Mouse (Mus musculus) liver, embryonic 13.5 days (tissue): ENCODE data around the gene App. TPM values are rescaled to one million over a fixed set of nuclear protein-coding genes. Genes with fewer than 3 reads are reported as not detected.

Source experiments
- ATAC-seq: fragments of 200-750 bp; cut with Nextera tagmentation; 2 replicates; pipeline ENCODE4 v1.8.0; 2017; ENCODE audit warnings: low read depth, mild to moderate bottlenecking, moderate number of reproducible peaks, moderate library complexity
- DNase-seq: peaks from one replicate; pipeline ENCODE4 v3.0.0; 2022
- H3K27ac ChIP-seq: fragments of 300-500 bp; sonication (generic); 2 replicates; pipeline ENCODE4 v1.5.1; 2015; ENCODE audit warnings: moderate library complexity, mild to moderate bottlenecking, inconsistent platforms
- H3K27me3 ChIP-seq: fragments of 300-500 bp; sonication (generic); 2 replicates; pipeline ENCODE4 v1.6.1; 2015; ENCODE audit warnings: mild to moderate bottlenecking, inconsistent platforms
- H3K36me3 ChIP-seq: fragments of 300-500 bp; sonication (generic); 2 replicates; pipeline ENCODE4 v1.6.1; 2015; ENCODE audit warnings: mild to moderate bottlenecking, inconsistent platforms
- H3K4me1 ChIP-seq: fragments of 300-500 bp; sonication (generic); replicated peaks from 2 replicates; pipeline ENCODE4 v1.6.1; 2015; ENCODE audit warnings: inconsistent platforms
- H3K4me2 ChIP-seq: fragments of 300-500 bp; sonication (generic); 2 replicates; pipeline ENCODE4 v1.6.1; 2015; ENCODE audit warnings: inconsistent platforms, mild to moderate bottlenecking, moderate library complexity
- H3K4me3 ChIP-seq: fragments of 300-500 bp; sonication (generic); replicated peaks from 2 replicates; pipeline ENCODE4 v1.5.1; 2015; ENCODE audit warnings: mild to moderate bottlenecking, inconsistent platforms
- H3K9ac ChIP-seq: fragments of 300-500 bp; sonication (generic); 2 replicates; pipeline ENCODE4 v1.6.1; 2015; ENCODE audit warnings: mild to moderate bottlenecking, inconsistent platforms
- H3K9me3 ChIP-seq: fragments of 300-500 bp; sonication (generic); replicated peaks from 2 replicates; pipeline ENCODE4 v1.6.1; 2016; ENCODE audit warnings: inconsistent platforms
- WGBS: fragments of 180-500 bp; shearing (Covaris S2); methylation state at CpG from one replicate; pipeline ENCODE4 v1.1.7; 2015; ENCODE audit not compliant: insufficient replicate concordance; 5-methylcytosine and 5-hydroxymethylcytosine counted together
- polyA plus RNA-seq: library from polyadenylated mRNA; unstranded; fragments of >200 nt; fragmentation: Nextera tagmentation; extraction: Ambion mirVana; gene quantifications from 2 replicates; pipeline ENCODE4 v1.2.1, GENCODE M21; 2015

The App gene
- polyA plus RNA-seq, 1 experiment from 2014 or later: 17.2 TPM

DNA sequence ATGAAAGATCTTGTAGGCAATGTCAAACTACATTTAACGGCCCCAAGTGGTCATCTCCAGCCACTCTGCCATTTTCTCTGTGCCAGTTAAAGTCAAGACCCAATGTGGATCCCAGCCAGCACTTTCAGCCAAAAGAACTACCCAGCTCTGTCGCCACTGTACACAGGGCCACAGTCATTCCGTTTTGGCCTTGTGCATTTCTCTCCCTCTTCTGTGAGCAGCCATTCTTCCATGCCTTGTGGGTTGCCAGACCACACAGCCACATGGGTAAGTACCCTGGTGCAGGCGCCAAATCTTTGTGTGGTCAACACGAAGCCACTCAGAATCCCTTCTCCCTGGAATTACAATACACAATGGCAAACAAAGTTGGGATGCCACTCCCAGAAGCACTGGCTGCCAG is 57.7 kb downstream of the App start:
- Histone ChIP-seq H3K4me1 (no peaks in the 10 kb centered on the region), H3K36me3 (no peaks in the 10 kb centered on the region), H3K4me2 (no peak overlapping the region), H3K9ac (no peak overlapping the region), H3K4me3 (no peak overlapping the region), H3K27me3 (no peaks in the 10 kb centered on the region), H3K27ac (no peak overlapping the region), H3K9me3 (no peaks in the 10 kb centered on the region)
- WGBS: 64% methylated on average over 5 of the region's 5 CpGs
- no peak for DNase-seq
- ATAC-seq: no peak

DNA sequence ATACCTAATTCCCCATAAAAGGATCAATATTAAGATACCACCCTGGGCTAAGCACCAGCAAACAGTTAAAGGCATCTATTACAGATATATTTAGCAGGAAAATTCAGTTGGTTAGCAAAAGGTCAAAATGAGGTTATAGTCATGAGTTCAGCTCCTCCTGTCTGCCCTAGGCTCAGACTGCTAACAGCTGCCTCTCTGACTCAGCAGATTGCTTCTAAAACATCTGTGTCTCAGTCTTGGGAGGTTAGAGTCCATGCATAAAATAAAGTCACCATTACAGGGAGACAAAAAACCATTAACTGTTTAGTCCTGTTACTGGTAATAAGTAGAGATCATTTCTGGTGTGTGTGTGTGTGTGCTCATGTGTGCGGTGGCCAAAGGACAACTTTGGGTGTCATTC is 58.8 kb downstream of the App start:
- Histone ChIP-seq H3K9me3 (no peaks in the 10 kb centered on the region), H3K27ac (no peak overlapping the region), H3K27me3 (no peaks in the 10 kb centered on the region), H3K4me2 (no peak overlapping the region), H3K36me3 (no peaks in the 10 kb centered on the region), H3K4me1 (no peaks in the 10 kb centered on the region), H3K9ac (no peak overlapping the region), H3K4me3 (no peak overlapping the region)
- DNase-seq (no peak), ATAC-seq (no peak)
- WGBS: 80% methylated on average over 1 of the region's 1 CpGs

DNA sequence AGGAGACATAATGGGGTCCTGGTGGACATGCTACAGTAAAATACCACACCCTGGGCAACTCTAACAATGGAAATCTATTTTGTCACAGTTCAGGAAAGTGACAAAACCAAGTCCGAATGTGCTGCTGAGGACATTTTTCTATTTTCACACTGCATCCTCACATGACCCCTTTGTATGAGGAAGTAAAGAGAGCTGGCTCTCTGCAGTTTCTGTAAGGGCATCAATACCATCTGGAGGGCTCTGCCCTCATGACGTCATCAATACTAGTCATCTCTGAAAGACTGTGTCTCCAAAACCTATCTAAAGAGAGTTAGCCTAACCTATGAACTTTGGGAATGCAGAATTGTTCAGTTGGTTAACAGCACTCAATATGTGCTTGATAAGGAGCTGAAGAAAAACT is 59.6 kb downstream of the App start:
- no peaks in the 10 kb centered on the region for H3K9me3 ChIP-seq
- no peak overlapping the region for H3K9ac ChIP-seq
- 49% methylated on average over 2 of the region's 2 CpGs for WGBS
- H3K4me1 ChIP-seq: no peaks in the 10 kb centered on the region
- no peak overlapping the region for H3K27ac ChIP-seq
- no peaks in the 10 kb centered on the region for H3K36me3 ChIP-seq
- ATAC-seq (no peak), DNase-seq (no peak)
- H3K4me2 ChIP-seq: no peak overlapping the region
- H3K4me3 ChIP-seq: no peak overlapping the region
- no peaks in the 10 kb centered on the region for H3K27me3 ChIP-seq

DNA sequence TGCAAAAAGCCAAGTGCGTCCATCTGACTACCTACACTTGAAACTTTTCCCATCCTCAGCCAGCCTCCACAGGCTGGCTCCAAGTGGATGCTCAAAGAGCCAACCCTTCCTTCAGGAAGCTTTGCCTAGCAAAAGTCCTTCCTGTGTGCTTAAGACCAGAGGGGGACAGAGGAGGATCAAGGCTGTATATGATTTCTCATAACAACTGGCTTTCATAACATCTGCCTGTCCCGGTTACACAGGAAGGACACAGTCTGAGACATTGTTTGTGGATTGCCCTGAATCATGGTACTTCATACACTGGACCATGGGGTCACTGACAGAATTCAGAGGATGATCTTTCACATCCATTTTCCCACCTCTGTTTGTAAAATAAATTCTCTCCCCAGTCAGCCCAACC is 61.3 kb downstream of the App start:
- Histone ChIP-seq H3K27me3 (no peaks in the 10 kb centered on the region), H3K36me3 (no peaks in the 10 kb centered on the region), H3K9me3 (no peaks in the 10 kb centered on the region), H3K9ac (no peak overlapping the region), H3K4me2 (no peak overlapping the region), H3K4me3 (no peak overlapping the region), H3K27ac (no peak overlapping the region), H3K4me1 (no peaks in the 10 kb centered on the region)
- DNase-seq: no peak
- WGBS: 66% methylated on average over 2 of the region's 2 CpGs
- ATAC-seq: no peak

DNA sequence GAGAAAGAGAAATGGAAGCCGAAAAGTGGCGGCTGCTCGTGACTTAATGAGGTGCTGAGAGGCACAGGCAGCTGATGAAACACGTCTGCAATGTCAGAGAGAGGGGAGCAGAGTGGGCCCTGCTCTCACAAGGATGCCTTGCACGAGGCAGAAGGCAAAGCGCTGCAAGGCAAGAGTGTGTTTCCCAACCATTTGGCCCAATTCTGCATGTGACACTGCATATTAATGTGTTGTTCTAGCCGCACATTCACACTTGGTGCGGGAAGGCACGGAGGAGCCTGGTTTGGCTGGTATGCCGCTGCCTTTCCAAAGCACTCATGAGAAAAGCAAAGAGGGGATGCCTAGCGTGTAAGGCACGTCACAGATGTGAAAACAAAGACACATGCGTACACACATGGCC is 63.1 kb downstream of the App start:
- Histone ChIP-seq H3K27ac (no peak overlapping the region), H3K9me3 (no peaks in the 10 kb centered on the region), H3K4me2 (no peak overlapping the region), H3K4me1 (no peaks in the 10 kb centered on the region), H3K36me3 (no peaks in the 10 kb centered on the region), H3K4me3 (no peak overlapping the region), H3K27me3 (no peaks in the 10 kb centered on the region), H3K9ac (no peak overlapping the region)
- DNase-seq: no peak
- 70% methylated on average over 13 of the region's 13 CpGs for WGBS
- ATAC-seq: no peak

DNA sequence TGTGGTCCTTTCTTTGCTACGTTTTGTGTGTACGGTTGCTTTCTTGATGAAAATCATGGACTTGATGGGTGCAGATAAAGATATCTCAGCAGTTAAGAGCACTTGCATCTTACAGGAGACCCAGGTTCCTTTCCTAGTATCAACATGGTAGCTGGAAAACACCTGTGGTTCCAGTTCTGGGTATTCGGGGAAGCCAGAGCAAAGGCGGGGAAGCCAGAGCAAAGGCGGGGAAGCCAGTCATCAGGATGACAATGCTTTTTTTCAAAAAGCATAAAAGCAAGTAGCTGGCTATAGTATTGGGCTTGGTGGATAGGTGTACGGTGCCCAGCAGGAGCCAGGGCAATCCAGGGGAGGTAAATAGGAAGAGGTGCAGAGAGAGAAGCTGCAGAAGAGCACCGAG is 65.1 kb downstream of the App start:
- 82% methylated on average over 7 of the region's 7 CpGs for WGBS
- Histone ChIP-seq H3K9me3 (no peaks in the 10 kb centered on the region), H3K9ac (no peak overlapping the region), H3K4me1 (no peaks in the 10 kb centered on the region), H3K27ac (no peak overlapping the region), H3K4me3 (no peak overlapping the region), H3K27me3 (no peaks in the 10 kb centered on the region), H3K36me3 (no peaks in the 10 kb centered on the region), H3K4me2 (no peak overlapping the region)
- DNase-seq: no peak
- no peak for ATAC-seq

DNA sequence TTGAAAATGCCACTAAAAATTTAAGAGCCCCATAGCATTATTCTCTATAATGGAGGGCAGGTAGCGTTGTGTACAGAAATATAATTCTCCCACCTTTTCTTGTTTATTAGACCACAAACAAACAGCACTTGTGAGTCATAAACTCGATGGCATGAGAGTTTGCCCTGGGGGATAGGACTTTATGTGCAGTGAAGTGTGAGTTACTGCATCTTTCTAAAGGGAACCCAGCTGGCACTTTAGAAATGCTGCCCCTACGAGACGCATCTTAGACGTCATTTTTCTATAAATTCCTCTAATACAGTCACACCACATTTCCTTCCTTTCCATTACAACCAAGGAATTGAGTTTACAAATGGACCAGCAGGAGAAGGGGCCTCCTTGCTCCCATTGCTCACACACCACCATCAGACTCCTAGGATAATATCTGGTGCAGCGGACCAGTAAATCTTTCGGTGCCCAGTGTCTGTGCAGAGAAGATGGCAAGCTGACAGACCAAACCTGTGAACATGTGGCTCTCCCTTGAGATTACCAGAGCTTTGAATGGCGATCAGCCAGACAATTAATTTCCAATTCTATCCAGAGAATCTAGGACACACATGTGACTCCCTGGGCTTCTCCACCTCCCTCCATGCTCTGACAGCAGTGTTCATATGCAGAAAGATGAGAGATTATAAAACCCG is 66.8 kb downstream of the App start:
- Histone ChIP-seq H3K9me3 (no peaks in the 10 kb centered on the region), H3K4me1 (no peaks in the 10 kb centered on the region), H3K27ac (no peak overlapping the region), H3K27me3 (no peaks in the 10 kb centered on the region), H3K4me2 (no peak overlapping the region), H3K9ac (no peak overlapping the region), H3K4me3 (no peak overlapping the region), H3K36me3 (no peaks in the 10 kb centered on the region)
- 65% methylated on average over 9 of the region's 9 CpGs for WGBS
- ATAC-seq (no peak), DNase-seq (no peak)

DNA sequence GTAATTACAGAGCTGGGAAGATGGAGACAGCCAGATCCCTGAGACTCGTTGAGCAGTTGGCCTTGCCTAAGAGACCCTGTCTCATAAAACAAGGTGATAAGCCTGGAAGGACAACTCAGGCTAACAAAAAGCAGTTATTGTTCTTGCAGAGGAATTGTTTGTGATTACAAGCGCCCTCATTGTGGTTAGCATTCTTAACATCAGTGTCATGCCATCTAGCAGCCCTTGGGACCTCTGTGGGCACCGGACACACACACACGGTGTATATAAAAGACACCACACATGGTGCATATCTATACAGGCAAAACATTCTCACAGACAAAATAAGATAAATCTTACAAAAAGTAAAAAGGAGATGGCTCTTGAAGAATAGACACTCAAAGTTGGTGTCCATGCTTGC is 68.0 kb downstream of the App start:
- 65% methylated on average over 4 of the region's 4 CpGs for WGBS
- no peak for DNase-seq
- H3K36me3 ChIP-seq: no peaks in the 10 kb centered on the region
- H3K27me3 ChIP-seq: no peaks in the 10 kb centered on the region
- no peak overlapping the region for H3K27ac ChIP-seq
- no peak overlapping the region for H3K9ac ChIP-seq
- no peaks in the 10 kb centered on the region for H3K4me1 ChIP-seq
- ATAC-seq: no peak
- no peaks in the 10 kb centered on the region for H3K9me3 ChIP-seq
- no peak overlapping the region for H3K4me2 ChIP-seq
- no peak overlapping the region for H3K4me3 ChIP-seq

DNA sequence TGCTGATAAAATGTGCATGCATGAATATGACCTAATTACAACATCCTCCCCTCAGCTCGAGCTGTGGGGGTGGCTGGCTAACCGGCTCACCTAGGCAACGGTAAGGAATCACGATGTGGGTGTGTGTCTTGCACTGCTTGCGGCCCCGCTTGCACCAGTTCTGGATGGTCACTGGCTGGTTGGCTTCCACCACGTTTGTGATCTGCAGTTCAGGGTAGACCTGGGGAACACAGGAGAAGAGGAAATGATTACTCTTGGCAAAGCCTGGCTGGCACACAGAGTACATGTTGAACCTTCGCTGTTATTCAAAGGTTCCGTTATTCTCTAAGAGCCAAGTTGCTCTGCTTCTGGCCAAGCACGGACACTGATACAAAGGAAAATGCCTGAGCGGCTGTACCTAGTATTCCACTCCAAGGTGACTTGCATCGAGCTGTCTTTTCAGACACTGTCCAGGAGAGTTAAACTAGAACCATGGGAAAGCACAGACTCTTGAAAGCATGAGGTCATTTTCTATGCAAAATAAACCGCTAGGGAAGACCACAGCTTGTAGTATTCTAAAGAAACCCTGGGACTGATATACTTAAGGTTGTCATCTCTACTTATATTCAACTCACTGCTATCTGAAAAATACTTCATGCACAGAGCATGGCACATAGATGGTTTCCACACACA is 70.3 kb downstream of the App start:
- H3K9ac ChIP-seq: no peak overlapping the region
- no peak for DNase-seq
- no peak for ATAC-seq
- H3K27me3 ChIP-seq: no peaks in the 10 kb centered on the region
- H3K9me3 ChIP-seq: no peaks in the 10 kb centered on the region
- H3K36me3 ChIP-seq: no peaks in the 10 kb centered on the region
- H3K4me1 ChIP-seq: no peaks in the 10 kb centered on the region
- no peak overlapping the region for H3K27ac ChIP-seq
- no peak overlapping the region for H3K4me2 ChIP-seq
- H3K4me3 ChIP-seq: no peak overlapping the region
- 80% methylated on average over 13 of the region's 13 CpGs for WGBS

DNA sequence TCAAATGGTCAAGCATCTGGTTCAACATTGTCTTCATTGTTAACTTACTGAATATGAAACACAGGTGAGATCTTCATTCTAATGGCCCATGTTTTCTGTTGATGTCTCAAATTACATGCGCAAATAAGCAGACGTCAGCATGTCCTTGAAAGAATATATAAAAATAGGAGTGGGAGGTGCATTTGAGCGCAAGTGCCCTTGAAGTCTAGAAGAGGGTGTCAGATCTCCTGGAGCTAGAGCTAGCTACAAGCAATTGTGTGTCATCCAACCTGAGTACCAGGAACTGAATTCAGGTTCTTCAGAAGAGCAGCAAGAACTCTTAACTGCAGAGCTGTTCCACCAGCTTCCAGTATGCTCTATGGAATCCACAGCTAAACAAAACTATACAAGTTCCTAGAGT is 72.0 kb downstream of the App start:
- H3K36me3 ChIP-seq: no peaks in the 10 kb centered on the region
- ATAC-seq: no peak
- no peaks in the 10 kb centered on the region for H3K9me3 ChIP-seq
- no peaks in the 10 kb centered on the region for H3K4me1 ChIP-seq
- no peak for DNase-seq
- no peak overlapping the region for H3K4me2 ChIP-seq
- H3K27me3 ChIP-seq: no peaks in the 10 kb centered on the region
- H3K27ac ChIP-seq: no peak overlapping the region
- no peak overlapping the region for H3K9ac ChIP-seq
- H3K4me3 ChIP-seq: no peak overlapping the region
- 75% methylated on average over 3 of the region's 3 CpGs for WGBS

DNA sequence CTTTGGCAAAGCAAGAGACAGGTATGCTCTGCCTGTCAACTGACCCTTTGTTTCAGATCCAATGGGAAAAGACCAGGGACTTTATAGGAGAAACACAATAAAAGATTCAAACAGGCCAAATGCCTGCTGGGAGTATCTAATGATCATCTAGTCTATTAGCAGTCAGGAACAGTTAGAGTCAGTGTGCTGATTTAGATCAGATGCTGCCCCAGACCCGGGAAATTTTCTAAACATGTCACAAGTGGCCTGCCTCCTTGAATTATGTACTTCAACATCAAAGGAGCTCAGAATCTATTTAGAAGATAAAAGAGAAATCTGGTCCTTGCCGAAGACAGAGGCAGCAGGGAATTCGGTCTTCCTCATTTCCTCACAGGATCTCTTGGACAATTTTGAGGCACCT is 72.8 kb downstream of the App start:
- H3K4me3 ChIP-seq: no peak overlapping the region
- ATAC-seq (no peak), DNase-seq (no peak)
- no peak overlapping the region for H3K4me2 ChIP-seq
- H3K27ac ChIP-seq: no peak overlapping the region
- H3K27me3 ChIP-seq: no peaks in the 10 kb centered on the region
- no peaks in the 10 kb centered on the region for H3K4me1 ChIP-seq
- no peaks in the 10 kb centered on the region for H3K36me3 ChIP-seq
- WGBS: 61% methylated on average over 3 of the region's 3 CpGs
- H3K9me3 ChIP-seq: no peaks in the 10 kb centered on the region
- no peak overlapping the region for H3K9ac ChIP-seq

DNA sequence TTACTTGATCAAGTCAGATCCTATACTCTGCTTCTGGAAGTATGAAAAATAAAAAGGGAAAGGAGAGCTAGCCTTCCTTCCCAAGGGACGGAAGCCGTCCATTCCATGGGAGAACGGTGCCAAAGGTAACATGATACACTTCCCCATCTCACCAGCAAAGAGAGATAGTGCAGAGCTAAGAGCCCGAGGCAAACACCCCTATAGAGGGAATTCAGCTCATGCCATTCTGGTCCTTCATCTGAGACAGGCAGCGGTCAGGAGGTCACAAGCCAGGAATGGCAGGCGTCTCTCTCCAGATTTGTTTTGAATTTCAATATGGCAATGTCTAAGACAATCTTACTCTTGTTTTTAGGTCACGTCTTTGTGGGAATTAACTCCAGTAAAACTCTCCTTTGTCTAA is 74.1 kb downstream of the App start:
- Histone ChIP-seq H3K9ac (no peak overlapping the region), H3K4me3 (no peak overlapping the region), H3K27ac (no peak overlapping the region), H3K36me3 (no peaks in the 10 kb centered on the region), H3K27me3 (no peaks in the 10 kb centered on the region), H3K4me1 (no peaks in the 10 kb centered on the region), H3K4me2 (no peak overlapping the region), H3K9me3 (no peaks in the 10 kb centered on the region)
- DNase-seq: no peak
- no peak for ATAC-seq
- WGBS: 67% methylated on average over 7 of the region's 7 CpGs
